Mouse (Mus musculus) heart, postnatal 4 days (tissue): ENCODE data around the gene Cbx2. TPM values are rescaled to one million over a fixed set of nuclear protein-coding genes. Genes with fewer than 3 reads are reported as not detected.

Source experiments
- DNase-seq: peaks from one replicate; pipeline ENCODE4 v3.0.0; 2021
- total RNA-seq, 2 experiments: library from RNA; stranded (reverse); gene quantifications; 2 replicates each; pipeline ENCODE4 v1.2.3; 2021

The Cbx2 gene
- total RNA-seq, 2 experiments from 2014 or later = 7.6 to 7.8 TPM

DNA sequence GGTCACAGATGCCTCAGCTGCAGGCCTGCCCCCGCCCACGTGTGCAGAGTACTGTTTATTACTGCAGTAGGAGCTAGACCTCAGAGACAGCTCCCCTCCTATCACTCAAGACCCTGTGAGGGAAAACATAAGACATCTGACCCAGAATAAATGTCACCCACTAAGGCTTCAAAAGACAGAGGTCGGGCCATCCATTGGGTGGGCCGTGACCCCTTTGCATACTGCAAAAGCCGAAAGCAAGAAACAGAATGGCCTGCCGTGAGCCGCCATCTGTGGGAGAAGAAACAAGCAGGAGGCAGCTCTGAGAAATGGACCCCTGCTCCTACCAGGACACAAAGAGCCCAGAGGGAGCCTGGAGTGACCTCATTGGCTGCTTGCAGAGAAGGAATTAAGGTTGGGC lies 5.3 kb upstream of the Cbx2 start:
- no peak for DNase-seq

DNA sequence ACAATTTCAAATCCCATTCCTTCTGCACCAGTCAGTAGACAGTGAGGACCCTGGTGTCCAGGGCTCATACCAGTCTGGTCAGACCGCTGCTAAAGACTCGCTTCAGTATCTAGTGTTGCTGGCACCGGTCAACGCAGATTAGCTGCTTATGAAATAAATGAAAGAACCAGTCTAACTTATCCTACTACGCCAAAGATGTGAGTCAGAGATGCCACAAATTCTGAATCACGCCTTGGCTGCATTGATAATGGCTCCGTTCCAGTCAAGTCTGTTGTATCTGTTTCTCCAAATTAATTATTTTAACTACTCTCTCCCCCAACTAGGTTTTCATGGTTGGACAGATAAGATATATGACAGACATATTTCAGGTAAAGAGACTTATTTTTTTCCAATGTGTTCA lies 1.6 kb upstream of the Cbx2 start:
- no peak for DNase-seq

DNA sequence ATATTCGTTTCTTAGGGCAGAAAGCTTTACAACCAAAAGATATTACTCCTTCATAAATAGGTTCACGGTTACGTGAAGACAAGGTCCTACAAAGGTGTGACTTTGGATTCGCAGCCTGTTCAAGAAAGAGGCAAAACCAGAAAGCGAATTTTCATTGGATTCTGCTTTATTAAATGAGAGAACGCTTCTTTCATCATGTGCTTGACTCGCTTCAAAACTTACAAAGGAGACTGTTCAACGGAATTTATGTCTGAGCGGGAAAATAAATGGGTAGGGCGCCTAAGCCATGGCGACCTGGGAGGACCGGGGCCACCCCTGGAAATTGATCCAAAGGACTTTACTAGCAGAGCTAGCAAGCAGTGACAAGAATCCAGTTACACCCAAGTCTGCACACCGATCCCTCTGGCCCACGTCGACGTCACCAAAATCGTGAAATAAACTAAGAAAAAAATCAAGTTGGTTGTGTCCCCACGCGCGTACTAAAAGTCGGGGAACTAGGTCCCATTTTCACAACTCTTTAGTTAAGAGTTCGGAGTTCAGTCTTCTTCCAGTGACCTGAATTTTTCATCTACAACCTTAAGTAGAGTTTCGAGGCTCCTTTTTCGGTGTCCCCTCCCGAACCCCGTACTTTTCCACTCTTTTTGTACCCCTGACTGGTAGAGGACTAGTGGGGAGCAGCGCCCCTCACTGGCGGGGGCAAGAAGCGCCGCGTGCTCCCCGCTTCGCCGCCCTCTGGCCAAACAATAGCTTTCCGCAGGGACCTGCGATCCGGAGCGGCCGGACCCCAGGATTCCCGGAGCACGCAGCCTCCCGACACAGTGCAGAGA lies 481 bp upstream of the Cbx2 start:
- DNase-seq = no peak

DNA sequence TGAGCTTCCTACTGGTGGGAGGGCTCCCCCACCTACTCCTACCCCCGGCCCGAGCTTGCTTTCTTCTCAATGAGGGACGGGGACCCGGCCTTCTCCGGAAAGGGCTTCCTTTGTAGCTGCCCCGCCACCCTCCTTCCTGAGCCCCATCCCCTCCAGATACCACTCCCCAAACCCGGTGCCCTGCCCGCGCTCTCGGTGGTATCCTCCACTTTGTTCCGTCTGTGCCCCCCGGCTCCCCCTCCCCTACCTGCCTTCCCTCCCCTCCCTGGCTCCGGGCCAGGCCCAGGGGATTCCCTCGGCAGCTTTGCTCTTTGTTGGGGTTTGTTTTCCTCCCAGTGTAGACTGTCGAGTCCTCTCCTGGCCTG lies 836 bp downstream of the Cbx2 start:
- no peak for DNase-seq

DNA sequence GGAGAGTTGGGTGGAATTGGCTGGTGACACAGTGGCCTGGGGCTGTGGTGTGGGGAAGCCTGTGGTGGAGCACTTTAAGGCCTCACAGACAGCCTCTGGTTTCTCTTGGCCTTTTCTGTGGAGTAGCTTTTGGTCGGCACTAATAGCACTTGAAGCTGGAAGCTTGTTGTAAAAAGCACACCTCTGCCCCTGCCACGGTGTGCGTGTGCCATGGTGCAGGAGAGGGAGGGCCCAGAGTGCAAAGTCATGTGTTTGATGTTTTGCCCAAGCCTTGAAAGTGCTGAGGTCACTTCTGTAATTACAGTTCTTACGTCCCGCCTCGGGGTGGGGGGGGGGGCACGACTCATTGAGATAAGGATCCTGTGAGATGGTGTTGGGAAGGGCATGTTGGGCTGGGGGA lies 1.5 kb downstream of the Cbx2 start:
- no peak for DNase-seq

DNA sequence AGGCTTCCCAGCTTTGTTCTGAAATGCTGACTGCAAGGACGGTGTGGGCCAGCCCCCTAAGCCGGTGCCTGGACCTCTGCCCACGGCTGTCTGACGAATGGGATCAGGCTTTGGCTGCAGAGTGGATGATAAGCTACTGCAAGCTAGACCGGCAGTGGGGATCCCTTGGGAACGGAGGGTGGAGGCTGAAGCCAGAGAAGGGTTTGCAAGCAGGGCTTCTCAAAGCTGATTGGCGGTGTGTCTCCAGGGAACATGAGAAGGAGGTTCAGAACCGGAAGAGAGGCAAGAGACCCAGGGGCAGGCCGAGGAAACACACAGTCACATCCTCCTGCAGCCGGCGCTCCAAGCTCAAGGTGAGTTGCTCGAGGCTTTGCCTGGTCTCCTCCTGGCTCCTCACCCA lies 3.4 kb downstream of the Cbx2 start:
- peak; percentile 82 for DNase-seq

DNA sequence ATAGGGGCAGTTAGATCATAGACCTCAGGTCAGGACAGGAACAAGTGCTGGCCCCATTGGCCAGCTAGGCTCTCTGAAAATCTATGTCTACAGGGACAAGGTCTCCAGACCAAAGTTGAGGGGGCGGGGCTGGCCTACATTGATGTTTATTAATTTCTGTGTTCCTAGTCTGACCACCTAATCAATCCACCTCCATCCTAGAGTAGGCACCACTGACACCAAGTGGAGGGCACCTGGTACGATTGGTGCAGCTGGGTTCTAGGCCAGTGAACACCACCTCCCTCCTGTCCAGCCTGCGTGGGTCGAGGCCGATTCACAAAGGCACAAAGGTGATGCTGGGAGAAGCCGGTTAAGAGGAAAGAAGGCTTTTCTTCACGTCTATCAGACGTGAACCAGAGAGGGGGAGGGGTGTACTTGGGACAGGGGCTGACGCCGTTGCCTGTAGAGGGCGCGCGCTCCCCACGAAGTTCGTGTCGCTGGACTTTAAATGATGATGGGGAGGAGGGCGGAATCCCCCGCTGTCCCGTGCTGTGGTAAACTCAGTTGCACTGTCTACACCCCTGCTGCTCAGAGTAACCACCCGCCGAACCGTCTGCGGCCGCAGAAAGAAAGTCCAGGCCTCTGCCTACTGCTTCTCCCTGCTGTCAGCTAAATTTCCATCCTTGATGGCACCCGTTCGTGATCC lies 11.3 kb downstream of the Cbx2 start:
- DNase-seq = peak; percentile 92

DNA sequence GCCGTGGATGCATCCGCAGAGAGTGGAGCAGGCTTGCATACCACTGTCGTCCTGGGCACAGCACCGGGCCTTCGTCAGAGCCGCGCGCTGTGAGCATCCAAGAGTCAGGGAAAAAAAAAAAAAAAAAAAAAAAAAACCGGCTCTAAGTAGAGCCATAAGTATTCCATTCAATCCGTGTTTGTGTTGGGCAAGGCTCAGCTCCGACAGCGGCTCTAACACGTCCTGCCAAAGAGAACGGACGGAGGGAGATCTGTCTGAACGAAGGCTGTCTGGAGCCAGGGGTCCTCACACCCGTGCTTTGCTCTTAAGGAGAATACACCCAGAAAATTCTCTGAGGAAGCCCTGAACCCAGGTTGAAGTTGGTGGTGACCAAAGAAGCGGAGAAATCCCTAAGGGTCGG lies 11.9 kb downstream of the Cbx2 start:
- DNase-seq = no peak

DNA sequence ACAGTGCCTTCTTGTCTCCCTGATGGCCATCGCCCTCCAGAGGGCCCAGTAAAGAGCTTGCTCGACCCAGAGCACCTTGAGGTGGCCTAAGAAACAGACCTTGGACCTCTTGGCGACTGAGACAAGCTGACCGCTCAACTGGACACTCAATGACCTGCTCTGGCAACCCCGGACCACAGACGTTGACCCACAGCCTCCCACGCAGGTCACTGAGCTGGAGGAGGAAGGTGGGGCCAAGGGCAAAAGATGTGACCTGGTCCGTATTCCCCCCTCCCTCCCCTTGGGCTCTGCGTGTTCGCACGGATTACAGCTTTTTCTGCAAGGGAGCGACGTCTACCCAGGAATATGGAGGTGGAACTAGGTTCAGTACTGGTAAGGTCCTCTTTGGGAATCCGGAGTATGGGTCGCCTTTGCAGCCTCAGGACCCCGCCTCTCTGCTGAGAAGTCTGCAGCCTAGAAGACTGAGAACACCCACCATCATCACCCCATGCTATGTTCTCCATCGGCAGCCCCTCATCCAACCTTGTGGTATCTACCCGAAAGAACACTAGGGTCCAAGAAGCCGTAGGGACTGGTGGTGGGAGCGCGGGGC lies 12.4 kb downstream of the Cbx2 start:
- no peak for DNase-seq

DNA sequence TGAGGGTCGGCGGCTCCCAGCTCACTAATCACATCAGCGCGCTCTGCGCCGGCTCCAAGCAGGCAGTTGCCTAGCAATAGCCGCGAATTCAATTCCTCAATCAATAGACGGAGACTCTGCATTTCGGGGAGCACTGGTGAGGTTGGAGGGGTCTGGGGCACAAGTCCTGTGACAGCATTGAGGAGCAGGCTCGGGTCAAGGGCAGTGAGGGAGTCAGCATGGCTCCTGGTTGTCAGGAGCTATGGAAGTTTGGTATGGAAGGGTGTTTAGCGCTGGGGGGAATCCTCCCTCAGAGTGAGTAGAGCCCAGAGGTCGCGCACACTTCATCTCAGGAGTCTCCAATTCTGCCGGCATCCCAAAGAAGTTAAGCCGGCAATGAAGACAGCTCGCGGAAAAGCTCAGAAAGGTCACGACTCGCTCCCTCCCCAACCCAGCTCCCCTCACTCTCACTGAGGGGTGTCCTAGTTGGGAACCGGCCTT lies 13.0 kb downstream of the Cbx2 start:
- DNase-seq = no peak

DNA sequence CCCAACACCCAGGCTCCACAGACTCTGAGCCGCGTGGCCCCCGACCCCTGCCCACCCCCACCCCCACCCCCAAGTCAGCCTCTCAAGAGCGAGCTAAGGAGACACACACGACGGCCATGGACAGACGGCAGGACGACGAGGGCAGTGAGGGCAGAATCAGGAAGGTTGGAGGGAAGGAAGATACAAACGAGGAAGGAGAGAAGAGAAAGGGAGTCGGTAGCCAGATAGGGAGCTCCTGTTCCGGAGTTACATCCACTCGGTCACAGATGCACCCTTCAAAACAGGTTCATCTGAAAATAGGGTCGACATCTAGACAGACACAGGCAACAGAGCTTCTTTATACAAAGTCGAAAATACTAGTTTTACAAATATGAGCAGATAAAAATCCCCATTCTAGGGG lies 13.7 kb downstream of the Cbx2 start:
- no peak for DNase-seq

DNA sequence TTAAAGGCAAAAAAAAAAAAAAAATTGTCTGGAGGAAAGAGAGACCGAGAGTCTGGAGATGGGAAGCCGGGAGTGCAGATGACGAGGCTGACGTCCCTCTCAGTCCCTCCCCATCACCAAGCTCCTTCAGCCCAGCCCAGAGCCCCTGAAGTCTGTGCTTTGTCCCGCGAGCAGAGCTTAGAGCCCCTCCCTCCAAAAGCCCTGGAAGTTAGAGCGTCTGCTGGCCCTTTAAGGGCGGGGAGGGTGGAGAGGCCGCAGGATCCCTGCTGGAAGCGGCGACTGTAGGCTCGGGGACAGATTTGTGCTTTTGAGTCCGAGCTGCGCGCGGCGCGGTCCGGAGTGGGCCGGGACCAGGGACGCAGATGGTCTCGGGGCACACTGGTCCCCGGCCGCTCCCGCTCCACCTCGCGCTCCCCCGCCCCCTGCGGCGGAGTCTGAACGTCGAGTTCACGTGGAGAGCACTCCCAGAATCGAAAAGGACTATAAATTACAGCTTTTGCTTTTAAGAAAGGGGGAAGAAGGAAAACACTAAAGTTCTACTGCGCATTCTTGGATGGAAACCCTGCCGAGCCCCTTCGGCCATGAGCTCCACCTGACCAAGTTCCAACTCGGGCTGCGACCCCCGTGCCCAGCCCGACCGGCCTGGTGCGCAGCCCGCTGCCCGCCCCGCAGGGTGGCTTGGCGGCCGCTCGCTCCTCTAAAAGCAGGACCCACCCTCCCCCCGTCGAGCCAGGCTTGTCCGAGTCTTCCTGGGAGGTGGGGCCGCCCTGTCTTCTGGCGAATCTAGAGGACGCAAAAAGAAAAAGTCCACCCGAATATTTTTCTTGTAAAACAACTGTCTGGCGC lies 14.4 kb downstream of the Cbx2 start:
- DNase-seq = peak; percentile 45

DNA sequence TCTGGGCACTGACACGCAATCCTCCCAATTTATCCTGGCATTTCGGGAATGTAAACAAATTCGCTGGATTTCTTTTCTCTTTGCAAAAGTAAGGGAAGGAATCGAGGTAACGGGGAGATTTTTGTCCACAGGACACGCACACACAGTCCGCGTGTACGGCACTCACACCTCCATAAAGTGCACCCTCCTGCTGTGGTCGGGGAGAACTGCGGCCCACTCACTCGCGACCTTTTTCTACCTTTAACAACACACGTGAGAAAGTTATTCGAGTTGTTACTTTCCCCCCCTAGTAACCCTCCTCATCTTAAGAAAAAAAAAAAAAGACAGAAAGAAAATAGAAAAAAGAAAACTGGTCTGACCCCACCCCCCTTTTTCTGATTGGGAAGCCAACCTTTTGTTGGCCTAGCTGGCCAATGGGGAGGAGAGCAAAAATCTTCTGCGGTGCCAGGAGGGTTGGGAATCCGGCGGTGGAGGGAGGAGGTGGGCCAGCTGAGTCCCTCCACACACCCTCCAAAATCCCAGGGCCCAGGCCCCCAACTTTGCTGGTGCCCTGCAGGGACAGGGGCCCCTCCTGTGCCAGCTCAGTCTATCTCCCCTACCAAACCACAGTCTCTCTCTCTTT lies 15.1 kb downstream of the Cbx2 start:
- no peak for DNase-seq

DNA sequence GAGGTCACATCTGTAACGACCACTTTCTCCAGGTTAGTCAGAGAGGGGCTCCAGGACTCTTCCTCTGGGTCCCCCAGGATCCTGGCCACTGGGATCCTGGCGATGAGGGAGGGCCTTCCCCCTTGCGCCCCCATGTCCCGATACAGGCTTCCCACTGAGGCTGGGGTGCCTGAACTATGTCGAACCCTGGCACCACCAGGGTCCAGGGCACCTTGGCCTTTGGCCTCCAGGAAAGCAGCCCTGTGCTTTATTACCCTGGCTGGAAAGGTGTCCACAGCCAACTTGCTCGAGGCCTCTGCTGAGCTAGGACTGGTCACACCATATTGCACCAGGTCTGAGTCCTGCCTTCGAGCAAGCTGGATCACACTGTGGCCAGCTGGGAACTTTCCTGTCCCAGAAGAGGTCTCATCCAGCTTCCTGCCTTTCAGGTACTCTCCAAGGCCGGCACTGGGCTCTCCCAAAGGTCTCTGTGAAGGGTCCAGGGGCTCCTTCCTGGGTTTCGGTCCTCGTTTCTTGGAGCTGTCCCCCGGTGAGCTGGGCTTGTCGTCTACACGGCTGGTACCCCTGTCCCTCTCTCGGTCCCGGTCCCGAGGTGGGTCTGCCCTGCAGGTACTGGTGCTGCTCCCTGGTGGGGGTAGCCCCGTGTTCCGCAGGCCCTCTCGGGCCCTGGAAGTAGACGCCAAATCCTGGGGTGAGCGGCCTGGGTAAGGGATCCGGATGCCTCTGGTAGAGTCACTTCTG lies 16.2 kb downstream of the Cbx2 start:
- DNase-seq = no peak

DNA sequence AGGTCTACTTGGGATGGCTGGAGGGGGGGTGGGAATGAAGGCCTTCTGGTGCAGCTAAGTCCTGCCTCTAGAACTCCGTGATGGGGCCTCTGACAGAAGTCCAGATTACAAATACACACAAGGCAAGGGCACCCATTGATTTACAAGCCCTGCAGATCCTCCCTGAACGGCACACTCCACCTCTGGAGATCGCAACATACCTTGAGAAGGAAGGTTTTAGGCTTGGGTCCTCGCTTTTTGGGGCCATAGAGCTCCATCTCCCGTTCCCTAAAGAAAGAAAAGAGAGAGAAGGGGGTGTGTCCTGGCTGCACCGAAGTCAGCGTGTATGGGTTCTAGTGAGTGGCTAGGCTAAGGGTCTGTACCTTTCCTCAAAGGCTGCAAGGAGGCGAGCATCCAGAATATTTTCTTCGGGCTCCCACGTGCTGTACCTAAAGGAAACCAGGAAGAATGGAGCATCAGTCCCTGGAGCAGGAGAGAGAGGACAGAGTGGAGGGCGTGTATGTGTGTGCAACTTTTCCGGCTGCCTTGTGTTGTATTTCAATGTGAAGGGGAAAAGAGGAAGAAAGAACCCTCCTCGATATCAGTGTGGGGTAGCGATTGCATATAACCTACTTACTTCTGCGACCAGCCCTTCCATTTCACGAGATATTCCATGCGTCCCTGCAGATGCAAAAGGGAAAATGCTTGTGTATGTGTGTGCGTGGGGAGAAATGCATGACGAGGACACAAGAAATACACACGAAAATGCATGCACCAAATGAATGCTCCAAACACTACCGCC lies 17.2 kb downstream of the Cbx2 start:
- no peak for DNase-seq

DNA sequence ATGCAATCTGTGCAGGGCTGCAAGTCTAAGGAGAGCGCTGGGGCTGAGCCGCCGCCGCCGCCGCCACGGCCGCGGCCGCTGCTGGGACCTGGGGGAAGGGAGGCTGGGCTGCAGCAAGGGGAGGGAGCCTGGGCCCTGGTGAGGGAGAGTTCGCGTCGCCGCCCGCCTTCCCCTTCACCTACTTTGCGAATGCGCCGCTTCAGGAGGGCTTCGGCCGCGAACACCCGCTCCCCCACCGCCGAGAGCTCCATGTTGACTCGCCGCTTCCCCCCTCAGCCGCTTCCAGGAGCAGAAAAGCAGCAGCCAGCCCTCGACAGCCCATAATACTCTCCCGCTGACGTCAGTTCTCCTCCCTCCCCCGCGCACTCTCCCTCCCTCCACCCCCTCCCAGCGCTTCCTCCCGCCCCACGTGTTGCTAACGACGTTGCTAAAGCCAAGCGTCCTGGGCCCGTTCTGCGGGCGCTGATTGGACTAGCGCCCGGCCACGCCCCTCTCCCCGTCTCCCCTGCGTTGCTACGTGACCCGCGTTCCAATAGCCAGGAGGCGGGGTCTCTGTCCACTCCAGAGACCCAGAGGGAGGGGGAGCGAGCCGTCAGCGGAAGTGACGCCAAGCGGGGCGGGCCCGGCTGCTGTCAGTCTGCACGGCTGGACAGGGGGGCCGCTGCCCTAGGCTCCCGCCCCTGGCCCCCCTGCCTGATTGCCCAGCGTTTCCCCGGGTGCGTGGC lies 18.0 kb downstream of the Cbx2 start, which contains the start of gene Cbx8:
Cbx8 (minus strand) TSS at position 370 of the 725 bp plus-strand sequence.
- peak; percentile 99 for DNase-seq

DNA sequence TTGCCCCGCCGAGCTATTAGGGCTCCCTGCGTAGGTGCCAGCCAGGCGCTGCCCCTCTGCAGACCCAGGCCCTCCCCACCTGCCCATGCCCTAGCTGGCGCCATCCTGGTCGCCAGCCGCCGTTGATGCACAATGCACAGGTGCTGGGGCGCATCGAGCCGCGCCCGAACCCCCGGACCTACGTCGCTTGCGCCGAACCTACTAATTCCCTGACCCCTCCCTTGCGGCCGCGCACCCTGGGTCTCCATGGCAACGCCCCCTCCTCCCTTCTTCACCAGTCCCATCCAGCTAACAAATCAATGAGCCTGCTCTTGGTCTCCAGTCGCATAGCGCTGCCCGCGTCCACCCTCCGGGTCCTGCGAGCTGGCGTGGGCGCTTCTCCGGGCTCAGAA lies 18.6 kb downstream of the Cbx2 start:
- no peak for DNase-seq

DNA sequence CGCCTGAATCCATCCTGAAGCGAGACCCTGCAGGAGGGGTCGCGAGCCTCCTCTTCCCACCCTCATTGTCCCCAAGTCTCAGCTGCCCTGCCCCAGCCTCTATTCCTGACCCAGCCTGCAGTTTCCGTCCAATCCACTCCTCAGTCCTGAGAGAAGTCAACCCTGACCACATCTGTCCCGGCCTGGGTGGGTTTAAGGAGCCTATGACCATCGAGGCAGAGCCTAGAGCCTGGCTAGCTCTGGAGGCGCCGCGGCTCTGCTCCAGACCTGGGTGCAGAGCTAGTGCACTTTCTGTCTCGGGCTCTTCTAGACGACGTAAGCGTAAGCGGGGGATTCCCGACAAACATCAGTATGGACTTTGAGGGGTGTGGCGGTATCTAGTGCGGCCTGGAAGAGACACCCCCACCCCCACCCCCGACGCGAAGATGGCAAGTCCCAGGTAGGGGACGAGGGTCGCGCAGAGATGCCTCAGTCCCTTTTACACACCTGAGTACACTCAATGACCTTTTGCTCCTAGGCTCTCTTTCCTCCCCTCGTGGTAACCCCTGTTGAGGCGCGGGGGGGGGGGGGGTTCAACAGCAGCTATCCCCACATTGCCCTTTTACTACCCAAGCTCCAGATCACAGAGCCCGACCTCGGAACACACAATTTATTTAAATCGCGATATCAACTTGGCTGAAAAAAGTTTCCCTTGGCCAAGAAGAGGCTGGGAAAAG lies 19.1 kb downstream of the Cbx2 start:
- no peak for DNase-seq
